Mouse (Mus musculus) ES-CJ7 (cell line): ENCODE measurements around the gene Cluh.

Experiments used
- DNase-seq: peaks from one replicate; pipeline ENCODE4 v3.0.0; 2011; ENCODE audit warnings: low read depth, low spot score

The Cluh gene

GRCm38 (mm10) chr11:74673561-74673960 lies 24.3 kb downstream of the Cluh start:
- no peak for DNase-seq

GRCm38 (mm10) chr11:74674713-74675112 lies 25.4 kb downstream of the Cluh start:
- no peak for DNase-seq

- DNase-seq: no peak
Measured at GRCm38 (mm10) chr11:74675156-74675555, 25.9 kb downstream of the Cluh start.

- no peak for DNase-seq
Measured at GRCm38 (mm10) chr11:74692151-74692550, 42.9 kb downstream of the Cluh start.

- DNase-seq: no peak
Measured at GRCm38 (mm10) chr11:74699505-74699904, 50.2 kb downstream of the Cluh start.

- no peak for DNase-seq
Measured at GRCm38 (mm10) chr11:74704068-74704467, 54.8 kb downstream of the Cluh start.

GRCm38 (mm10) chr11:74708781-74709180 lies 59.5 kb downstream of the Cluh start:
- no peak for DNase-seq

GRCm38 (mm10) chr11:74710671-74711070 lies 61.4 kb downstream of the Cluh start:
- DNase-seq: peak; percentile 58

- DNase-seq: no peak
Measured at GRCm38 (mm10) chr11:74715971-74716525, 66.8 kb downstream of the Cluh start.
